Mouse (Mus musculus) liver, adult 2 months (tissue): ENCODE data around the gene Pxk. TPM values are rescaled to one million over a fixed set of nuclear protein-coding genes. Genes with fewer than 3 reads are reported as not detected.
A peak's percentile ranks its signal among the peaks of the same experiment; 100 is the strongest.

ENCODE experiments used
- DNase-seq: peaks from one replicate; pipeline ENCODE4 v3.0.0-alpha.2; 2011; ENCODE audit warnings: low read depth, low spot score; ENCODE audit errors: extremely low read depth
- H3K27ac ChIP-seq: fragments of 200-500 bp; replicated peaks from 2 replicates; pipeline ENCODE4 v1.5.1; 2012; ENCODE audit warnings: low read depth, mild to moderate bottlenecking, control low read depth, inconsistent platforms, low read length; ENCODE audit not compliant: insufficient read depth
- H3K27me3 ChIP-seq: fragments of 200-500 bp; 2 replicates; pipeline ENCODE4 v1.6.1; 2012; ENCODE audit warnings: mild to moderate bottlenecking, moderate library complexity, low read length, inconsistent platforms; ENCODE audit not compliant: control insufficient read depth, insufficient read depth
- H3K36me3 ChIP-seq: fragments of 200-500 bp; 2 replicates; pipeline ENCODE4 v1.6.1; 2012; ENCODE audit warnings: low read length, inconsistent platforms; ENCODE audit not compliant: control insufficient read depth, insufficient read depth
- H3K4me1 ChIP-seq: fragments of 200-500 bp; 2 replicates; pipeline ENCODE4 v1.6.1; 2011; ENCODE audit warnings: low read length; ENCODE audit not compliant: control insufficient read depth, insufficient read depth
- H3K4me3 ChIP-seq: fragments of 200-500 bp; 2 replicates; pipeline ENCODE4 v1.5.1; 2011; ENCODE audit warnings: low read depth, mild to moderate bottlenecking, control low read depth, low read length, moderate library complexity; ENCODE audit not compliant: insufficient read depth
- H3K79me2 ChIP-seq: fragments of 200-500 bp; 2 replicates; pipeline ENCODE4 v1.6.1; 2012; ENCODE audit warnings: inconsistent platforms, mild to moderate bottlenecking, low read length, moderate library complexity; ENCODE audit not compliant: control insufficient read depth, insufficient read depth
- H3K9ac ChIP-seq: fragments of 200-500 bp; 2 replicates; pipeline ENCODE4 v1.6.1; 2012; ENCODE audit warnings: low read depth, mild to moderate bottlenecking, control low read depth, inconsistent platforms, low read length
- CTCF ChIP-seq: fragments of 200-500 bp; IDR thresholded peaks from 2 replicates; pipeline ENCODE4 v1.5.1; 2011; ENCODE audit warnings: low read depth, low read length, control low read depth
- POLR2A ChIP-seq: fragments of 200-500 bp; IDR thresholded peaks from 2 replicates; pipeline ENCODE4 v1.6.1; 2011; ENCODE audit warnings: low read length, control low read depth; ENCODE audit not compliant: insufficient read depth; ENCODE audit errors: extremely low read depth
- WGBS: fragments of 180-500 bp; shearing (Covaris S2); methylation state at CpG from one replicate; pipeline ENCODE4 v1.1.7; 2018; 5-methylcytosine and 5-hydroxymethylcytosine counted together
- polyA plus RNA-seq: library from polyadenylated mRNA; depleted of rRNA; stranded (reverse); fragments of >200 nt; gene quantifications from 2 replicates; pipeline ENCODE4 v1.2.3, GENCODE M21; 2012
- total RNA-seq: library from RNA; depleted of rRNA; stranded (reverse); fragments of >200 nt; gene quantifications from 2 replicates; pipeline ENCODE4 v1.2.3, GENCODE M21; 2014

Pxk gene
- total and polyA plus RNA-seq, 2 experiments: 17.5 to 18.4 TPM

DNA sequence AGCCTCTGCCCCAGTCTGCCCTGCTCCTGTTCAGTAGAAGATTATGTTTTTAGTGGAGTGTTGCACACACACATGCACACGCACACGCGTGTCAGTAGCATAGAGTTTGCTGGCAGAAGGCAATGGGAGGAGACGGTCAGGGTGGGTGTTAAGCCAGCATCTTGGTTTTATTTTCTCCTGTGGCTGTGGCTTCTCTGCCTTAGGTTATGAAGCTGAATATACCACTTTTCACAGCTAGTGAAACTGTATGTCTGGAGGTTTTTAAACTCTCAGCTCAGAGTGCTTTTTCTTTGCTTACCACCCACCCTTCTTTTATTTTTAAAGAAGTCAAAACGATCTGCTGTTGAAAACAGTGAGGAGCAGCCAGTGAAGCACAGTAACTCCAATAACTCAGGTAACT lies 53.7 kb downstream of the Pxk start:
- peaks cover 46% of the 10 kb centered on the region for H3K36me3 ChIP-seq
- 96% methylated on average over 5 of the region's 5 CpGs for WGBS
- no peak overlapping the region for H3K9ac ChIP-seq
- H3K27me3 ChIP-seq: no peaks in the 10 kb centered on the region
- no peak for DNase-seq
- no peaks in the 10 kb centered on the region for H3K79me2 ChIP-seq
- H3K27ac ChIP-seq: no peak overlapping the region
- TF ChIP-seq POLR2A (no peak), CTCF (no peak)
- H3K4me1 ChIP-seq: no peaks in the 10 kb centered on the region
- H3K4me3 ChIP-seq: no peak overlapping the region

DNA sequence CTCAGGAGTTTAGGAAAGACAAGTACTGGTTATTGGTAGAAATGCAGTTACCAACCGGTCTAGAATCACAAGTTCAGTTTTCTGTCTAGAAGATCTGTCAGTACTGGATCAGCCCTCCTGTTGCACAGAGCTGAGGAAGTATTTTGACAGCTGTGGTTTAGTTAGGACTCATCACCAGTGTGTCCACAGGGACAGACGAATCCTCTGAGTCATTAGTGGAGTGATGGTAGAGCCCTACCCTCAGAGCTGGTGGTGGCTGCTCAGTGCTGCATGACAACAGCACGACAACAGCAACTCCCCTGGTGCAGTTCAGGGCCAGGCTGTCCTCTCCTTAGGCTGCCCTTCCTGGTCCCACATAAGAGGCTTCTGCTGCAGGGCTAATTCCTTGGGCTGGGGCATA lies 56.1 kb downstream of the Pxk start:
- no peak for TF ChIP-seq CTCF
- TF ChIP-seq POLR2A: no peak
- Histone ChIP-seq H3K4me1 (no peaks in the 10 kb centered on the region), H3K36me3 (peaks cover 39% of the 10 kb centered on the region), H3K27ac (no peak overlapping the region), H3K27me3 (no peaks in the 10 kb centered on the region), H3K79me2 (no peaks in the 10 kb centered on the region), H3K4me3 (no peak overlapping the region), H3K9ac (no peak overlapping the region)
- WGBS: 90% methylated on average over 3 of the region's 3 CpGs
- no peak for DNase-seq

DNA sequence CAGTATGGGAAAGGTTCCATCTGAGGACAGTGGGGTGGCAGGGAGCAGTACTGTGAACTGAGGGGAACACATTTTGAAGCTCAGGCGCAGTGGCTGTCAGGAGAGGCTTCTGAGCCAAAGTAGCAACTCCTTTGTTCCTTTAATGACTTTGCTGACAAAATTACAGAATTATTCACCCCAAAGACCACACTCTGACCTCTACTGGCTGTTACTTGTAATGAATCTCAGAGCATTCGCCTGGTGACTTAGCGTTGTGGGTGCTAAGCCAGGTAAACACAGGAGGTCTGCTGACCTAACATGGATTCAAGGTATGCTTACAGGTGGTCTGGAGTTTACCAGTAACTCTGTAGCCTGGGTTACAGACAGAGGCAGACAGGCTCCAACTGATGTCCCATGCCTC lies 58.9 kb downstream of the Pxk start:
- no peak for TF ChIP-seq POLR2A
- 0 out of 2 replicates have a peak, but pooled peaks have one; percentile 12 for TF ChIP-seq CTCF
- no peak overlapping the region for H3K27ac ChIP-seq
- WGBS: 58% methylated on average over 3 of the region's 3 CpGs
- no peak overlapping the region for H3K4me3 ChIP-seq
- H3K27me3 ChIP-seq: no peaks in the 10 kb centered on the region
- H3K79me2 ChIP-seq: no peaks in the 10 kb centered on the region
- no peak overlapping the region for H3K9ac ChIP-seq
- H3K36me3 ChIP-seq: peaks cover 32% of the 10 kb centered on the region
- no peaks in the 10 kb centered on the region for H3K4me1 ChIP-seq
- no peak for DNase-seq

DNA sequence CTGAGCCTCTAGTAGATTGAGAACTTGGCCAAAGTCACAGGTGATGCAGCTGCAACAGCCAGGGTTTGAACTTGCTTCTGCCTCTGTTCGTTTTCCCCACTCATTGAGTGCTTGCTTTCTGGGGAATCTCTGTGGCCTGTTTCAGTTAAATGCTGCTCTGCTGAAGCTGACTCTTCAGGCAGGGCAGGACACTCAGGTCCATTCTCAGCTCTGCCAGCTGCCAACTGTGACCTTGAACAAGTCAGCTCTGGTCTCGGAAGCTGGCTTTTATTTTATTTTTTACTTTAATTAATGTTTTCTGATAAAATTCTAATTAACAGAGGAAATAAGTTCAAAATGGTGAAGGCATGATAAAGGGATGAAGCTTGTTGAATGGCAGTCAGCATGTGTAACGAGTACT lies 60.7 kb downstream of the Pxk start:
- no peak for DNase-seq
- Histone ChIP-seq H3K4me3 (no peak overlapping the region), H3K36me3 (peaks cover 28% of the 10 kb centered on the region), H3K27me3 (no peaks in the 10 kb centered on the region), H3K27ac (no peak overlapping the region), H3K4me1 (no peaks in the 10 kb centered on the region), H3K79me2 (no peaks in the 10 kb centered on the region), H3K9ac (no peak overlapping the region)
- TF ChIP-seq POLR2A (no peak), CTCF (no peak)
- WGBS: 75% methylated on average over 3 of the region's 3 CpGs

DNA sequence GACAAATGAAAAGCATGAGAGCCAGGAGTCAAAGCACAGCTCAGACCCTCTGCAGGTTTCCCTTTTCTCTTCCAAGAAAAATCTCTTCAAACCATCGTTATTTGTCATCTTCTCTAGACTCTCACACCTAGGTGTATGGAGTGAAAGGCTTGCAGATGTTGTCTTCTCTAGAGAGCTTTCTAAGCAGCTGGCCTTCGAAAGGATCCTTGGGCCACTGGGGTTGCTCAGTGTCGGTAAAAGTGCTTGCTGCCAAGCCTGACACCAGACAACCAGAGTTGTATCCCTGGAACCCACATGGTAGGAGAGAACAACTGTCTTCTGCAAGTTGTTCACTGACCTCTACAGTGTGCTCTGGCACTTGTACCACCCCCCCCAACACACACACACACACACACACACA lies 61.1 kb downstream of the Pxk start:
- no peak overlapping the region for H3K4me3 ChIP-seq
- DNase-seq: no peak
- no peaks in the 10 kb centered on the region for H3K4me1 ChIP-seq
- no peak for TF ChIP-seq CTCF
- H3K27me3 ChIP-seq: no peaks in the 10 kb centered on the region
- H3K27ac ChIP-seq: no peak overlapping the region
- no peak overlapping the region for H3K9ac ChIP-seq
- H3K36me3 ChIP-seq: peaks cover 27% of the 10 kb centered on the region
- 85% methylated on average over 3 of the region's 3 CpGs for WGBS
- no peaks in the 10 kb centered on the region for H3K79me2 ChIP-seq

DNA sequence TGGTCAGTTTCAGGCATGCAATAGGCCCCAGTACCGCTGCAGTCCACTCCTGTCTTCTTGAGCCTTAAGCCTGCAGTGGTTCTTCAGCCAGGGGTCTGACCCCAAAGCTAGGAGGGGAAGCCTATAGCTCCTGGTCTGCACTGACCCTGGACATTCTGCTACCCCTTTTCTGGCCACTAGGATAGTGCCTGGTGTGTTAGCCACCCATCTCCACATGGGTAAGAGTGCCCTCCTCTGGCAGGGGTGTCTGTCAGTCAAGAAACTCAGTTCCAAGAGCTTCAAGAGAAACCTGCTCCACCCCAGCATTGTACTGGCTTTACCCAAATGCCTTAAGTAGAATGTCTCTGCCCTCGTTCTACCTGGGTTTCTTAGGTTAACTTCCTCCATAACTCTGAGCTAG lies 63.8 kb downstream of the Pxk start:
- Histone ChIP-seq H3K4me3 (no peak overlapping the region), H3K79me2 (no peaks in the 10 kb centered on the region), H3K36me3 (peaks cover 38% of the 10 kb centered on the region), H3K27ac (no peak overlapping the region), H3K4me1 (no peaks in the 10 kb centered on the region), H3K27me3 (no peaks in the 10 kb centered on the region), H3K9ac (no peak overlapping the region)
- DNase-seq: peak; percentile 24
- TF ChIP-seq CTCF: peak; percentile 55
- TF ChIP-seq POLR2A: no peak
- 86% methylated on average over 2 of the region's 2 CpGs for WGBS
